Mouse (Mus musculus) left cerebral cortex, adult 8-10 months (tissue): ENCODE measurements at regions not wholly inside any gene's neighbourhood (a gene's known extent, or its start where the extent isn't known, plus 50 kb on each side); places are given as distances from the start of the nearest gene placed in this dataset.
"Not testable (repeated sequence)": the region's sequence is repeated elsewhere in the genome, so short reads cannot be mapped to it uniquely, and the experiment has no call there.

ENCODE experiments used
- DNase-seq, 2 experiments: peaks; one replicate each; pipeline ENCODE4 v3.0.0; 2022; ENCODE audit warnings: low spot score in 2 of 2

DNA sequence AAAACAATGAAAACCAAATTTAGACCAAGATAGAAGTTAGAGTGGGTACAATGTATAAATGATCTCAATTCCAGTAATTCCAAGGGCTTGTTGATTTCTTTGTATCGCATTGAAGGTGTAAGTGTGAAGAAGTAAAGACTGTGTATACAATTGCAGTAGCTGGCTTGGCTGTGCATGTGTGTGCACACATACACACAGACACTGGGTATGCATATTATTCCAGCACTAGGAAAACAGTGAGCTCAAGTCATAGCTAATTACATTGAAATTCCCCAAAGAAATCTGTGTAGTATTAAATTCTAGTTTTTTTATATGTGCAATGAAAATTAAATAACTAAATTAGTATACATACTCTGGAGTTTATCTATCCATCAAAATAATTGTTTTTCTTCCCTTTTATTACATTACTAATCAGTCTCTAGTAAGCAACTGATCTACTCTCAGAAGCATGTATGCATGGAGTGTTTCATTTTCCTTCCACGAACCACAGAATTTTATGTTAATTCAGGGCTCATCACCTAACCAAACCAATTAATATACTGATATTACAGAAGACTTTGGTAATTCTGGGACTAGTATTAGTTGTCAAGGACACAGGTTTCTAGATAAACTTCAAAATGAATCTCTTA lies 56.5 kb downstream of the Gm8797 start:
- no peak for DNase-seq

- no peak for DNase-seq
Measured at GRCm38 (mm10) chr3:5811071-5811590, 60.5 kb downstream of the Gm8797 start.

- not testable (repeated sequence) for DNase-seq
Measured at GRCm38 (mm10) chr3:5820243-5820642, 69.6 kb downstream of the Gm8797 start.

DNA sequence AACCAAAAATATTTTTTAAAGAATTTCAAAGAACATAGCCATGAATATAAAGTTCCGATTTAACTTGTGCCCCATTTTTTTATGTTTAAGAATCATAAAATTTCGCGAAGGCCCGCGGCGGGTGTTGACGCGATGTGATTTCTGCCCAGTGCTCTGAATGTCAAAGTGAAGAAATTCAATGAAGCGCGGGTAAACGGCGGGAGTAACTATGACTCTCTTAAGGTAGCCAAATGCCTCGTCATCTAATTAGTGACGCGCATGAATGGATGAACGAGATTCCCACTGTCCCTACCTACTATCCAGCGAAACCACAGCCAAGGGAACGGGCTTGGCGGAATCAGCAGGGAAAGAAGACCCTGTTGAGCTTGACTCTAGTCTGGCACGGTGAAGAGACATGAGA lies 109.6 kb downstream of the Gm8797 start:
- DNase-seq: peak; percentile 98 to 100

- no peak for DNase-seq
Measured at GRCm38 (mm10) chr3:5870407-5870806, 119.8 kb downstream of the Gm8797 start.

DNA sequence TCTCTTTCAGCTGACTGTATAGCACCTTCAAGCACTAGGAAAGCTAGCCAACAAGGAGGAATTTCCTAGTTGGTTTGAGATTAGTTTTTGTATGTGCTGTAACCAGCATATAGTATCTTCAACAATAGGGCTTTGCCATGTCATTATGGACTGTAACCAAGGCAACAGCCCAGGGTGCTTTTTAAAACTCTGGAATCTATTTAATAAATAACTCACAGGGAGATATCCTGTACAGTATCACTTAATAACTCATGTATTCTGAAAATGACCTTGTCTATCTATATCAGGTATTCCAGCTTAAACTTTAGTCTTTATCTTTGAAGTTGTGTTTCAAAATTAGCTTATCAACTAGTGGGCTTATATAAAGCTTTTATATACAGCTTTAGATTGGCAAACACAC lies 128.5 kb downstream of the Gm8797 start:
- DNase-seq: no peak

DNA sequence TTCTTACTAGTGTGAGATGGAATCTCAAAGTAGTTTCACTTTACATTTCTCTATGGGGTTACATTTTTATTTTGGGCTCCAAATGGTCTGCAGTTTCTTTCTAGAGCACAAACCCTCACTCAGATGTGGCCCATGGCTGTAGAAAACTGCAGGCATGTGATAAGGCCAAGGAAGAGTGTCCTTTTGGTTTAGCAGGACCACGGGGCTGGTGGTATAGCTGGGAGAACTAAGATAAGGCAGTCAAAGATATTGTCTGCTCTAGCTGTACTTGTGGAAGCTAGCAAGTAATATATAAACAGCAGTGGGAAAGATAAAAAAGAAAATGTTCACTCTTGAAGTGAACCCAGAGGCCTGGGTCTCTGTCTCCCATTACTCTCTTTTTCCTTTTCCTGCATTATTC lies 166.9 kb downstream of the Gm8797 start:
- no peak for DNase-seq

DNA sequence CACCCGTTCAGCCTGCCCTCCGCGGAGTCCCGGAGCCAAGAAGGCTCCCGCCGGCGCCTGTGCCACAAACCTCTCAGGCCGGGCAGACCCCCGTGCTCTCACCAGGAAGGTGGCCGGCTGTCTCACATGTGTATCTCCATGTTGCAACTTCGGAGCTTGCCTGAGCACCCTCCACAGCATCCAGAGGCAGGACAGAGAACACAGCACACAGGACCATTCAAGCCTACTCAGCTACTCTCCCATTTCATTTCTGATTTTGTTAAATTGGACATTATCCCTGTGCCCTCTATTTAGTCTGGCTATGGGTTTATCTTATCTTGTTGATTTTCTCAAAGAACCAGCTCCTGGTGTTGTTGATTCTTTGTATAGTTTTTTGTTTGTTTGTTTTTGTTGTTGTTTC lies 199.6 kb downstream of the Gm8797 start:
- not testable (repeated sequence) for DNase-seq

DNA sequence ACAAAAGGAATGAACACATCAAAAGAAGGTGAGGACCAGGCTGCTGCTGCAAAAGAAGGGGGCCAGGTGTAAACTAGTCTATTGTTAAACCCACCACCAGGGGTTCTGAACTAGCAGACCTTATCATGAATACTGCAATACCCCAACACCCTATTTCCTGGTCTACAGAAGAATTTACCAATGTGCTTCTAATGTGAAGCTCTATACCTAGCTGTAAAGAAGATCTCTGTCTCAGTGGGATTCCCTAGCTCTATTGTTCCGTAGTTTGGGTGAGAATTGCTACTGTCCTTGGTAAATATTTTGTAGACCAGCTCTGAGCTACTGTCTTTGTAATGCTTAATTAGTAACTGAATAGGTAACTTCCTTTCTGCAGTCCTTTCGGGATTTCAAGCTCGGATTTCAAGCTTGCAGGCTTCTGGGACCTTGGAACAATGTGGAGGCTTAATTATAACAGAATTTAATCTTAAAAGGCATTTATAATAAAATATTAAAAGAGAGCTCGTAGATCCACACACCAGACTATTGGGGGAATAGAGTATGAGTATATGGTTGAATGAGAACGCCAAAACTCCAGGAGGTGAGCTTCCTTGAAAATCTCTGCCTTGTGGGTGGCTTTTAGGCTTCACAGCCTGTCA lies 238.5 kb downstream of the Gm8797 start:
- not testable (repeated sequence) for DNase-seq

- no peak for DNase-seq
Measured at GRCm38 (mm10) chr3:6004423-6004822, 253.8 kb downstream of the Gm8797 start.

GRCm38 (mm10) chr3:6018749-6019148 lies 268.1 kb downstream of the Gm8797 start:
- no peak for DNase-seq

- DNase-seq: not testable (repeated sequence)
Measured at GRCm38 (mm10) chr3:6041325-6041724, 290.7 kb downstream of the Gm8797 start.

GRCm38 (mm10) chr3:6049472-6050045 lies 299.0 kb downstream of the Gm8797 start:
- DNase-seq: no peak

- DNase-seq: no peak
Measured at GRCm38 (mm10) chr3:6051901-6052300, 301.3 kb downstream of the Gm8797 start.

DNA sequence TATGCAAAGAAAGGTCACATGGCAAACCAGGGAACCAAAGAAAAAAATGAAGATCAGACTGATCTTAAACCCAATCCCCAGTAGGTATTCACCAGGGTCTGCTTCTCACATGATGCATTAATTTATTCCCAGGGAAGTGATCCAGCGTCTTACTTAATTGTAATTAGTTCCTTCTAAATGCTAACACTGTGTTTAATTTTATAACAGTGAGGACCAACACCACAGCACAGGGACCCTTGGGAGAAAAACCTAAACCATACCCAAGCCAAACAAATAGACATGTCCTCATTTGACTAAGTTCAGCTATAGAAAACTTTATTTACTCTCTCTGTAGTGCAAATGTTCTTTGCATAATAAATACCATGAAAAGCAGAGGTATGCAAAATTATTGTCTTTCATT lies 333.2 kb downstream of the Gm8797 start:
- DNase-seq: no peak

- no peak for DNase-seq
Measured at GRCm38 (mm10) chr3:6087267-6087666, 336.7 kb downstream of the Gm8797 start.

DNA sequence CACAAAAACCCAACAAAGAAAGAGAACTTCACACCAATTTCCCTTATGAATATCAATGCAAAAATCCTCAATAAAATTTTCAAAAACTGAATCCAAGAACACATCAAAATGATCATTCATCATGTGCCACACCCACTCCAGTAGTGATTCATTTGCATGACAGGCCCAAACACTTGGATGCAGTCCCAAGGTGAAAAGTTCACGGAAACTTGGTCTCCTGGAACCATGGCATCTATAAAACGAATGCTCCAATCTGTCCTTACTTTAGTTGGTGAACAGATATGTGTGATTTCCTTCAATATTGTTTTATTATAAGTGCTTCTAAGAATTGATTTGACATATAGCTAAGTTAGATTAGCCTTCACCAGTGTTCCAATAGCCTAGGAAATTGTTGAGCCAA lies 343.3 kb downstream of the Gm8797 start:
- no peak for DNase-seq

DNA sequence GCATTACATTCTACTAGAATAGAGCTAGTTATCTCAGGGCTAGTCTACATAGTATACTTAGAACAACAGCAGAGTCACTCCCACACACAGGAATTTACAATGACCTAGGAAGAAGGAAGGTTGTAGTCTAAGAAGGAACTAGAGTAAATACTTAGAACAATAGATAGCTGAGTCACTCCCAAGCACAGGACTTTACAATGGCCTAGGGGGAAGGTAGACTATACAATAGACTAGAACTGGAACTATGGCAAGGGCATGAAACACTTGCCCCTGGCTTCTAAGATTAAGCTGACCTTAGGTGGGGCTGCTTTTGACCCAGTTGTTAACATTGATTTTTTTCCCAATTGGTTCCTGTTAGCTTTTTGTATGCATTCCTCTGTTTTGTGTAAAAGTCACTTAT lies 343.8 kb downstream of the Gm8797 start:
- not testable (repeated sequence) for DNase-seq

GRCm38 (mm10) chr3:6100863-6101262 lies 350.3 kb downstream of the Gm8797 start:
- no peak for DNase-seq

- no peak for DNase-seq
Measured at GRCm38 (mm10) chr3:6102866-6103265, 352.3 kb downstream of the Gm8797 start.

DNA sequence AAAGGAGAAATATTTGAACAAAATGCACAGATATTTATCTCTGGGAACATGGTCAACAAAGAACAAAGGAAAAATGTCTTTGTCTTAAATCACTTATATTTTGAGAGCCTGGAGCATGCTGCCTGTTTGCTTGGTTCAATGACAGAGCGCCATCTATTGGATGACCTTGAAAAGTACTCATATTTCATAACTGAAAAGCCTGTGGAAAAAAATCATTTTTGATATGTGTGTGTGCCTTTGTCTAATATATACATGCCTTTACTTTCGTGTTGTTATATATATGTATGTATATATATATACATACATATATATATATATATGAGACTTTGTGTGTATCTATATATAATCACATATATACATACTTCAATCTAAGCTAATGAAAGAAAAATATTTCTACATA lies 356.1 kb downstream of the Gm8797 start:
- no peak for DNase-seq

DNA sequence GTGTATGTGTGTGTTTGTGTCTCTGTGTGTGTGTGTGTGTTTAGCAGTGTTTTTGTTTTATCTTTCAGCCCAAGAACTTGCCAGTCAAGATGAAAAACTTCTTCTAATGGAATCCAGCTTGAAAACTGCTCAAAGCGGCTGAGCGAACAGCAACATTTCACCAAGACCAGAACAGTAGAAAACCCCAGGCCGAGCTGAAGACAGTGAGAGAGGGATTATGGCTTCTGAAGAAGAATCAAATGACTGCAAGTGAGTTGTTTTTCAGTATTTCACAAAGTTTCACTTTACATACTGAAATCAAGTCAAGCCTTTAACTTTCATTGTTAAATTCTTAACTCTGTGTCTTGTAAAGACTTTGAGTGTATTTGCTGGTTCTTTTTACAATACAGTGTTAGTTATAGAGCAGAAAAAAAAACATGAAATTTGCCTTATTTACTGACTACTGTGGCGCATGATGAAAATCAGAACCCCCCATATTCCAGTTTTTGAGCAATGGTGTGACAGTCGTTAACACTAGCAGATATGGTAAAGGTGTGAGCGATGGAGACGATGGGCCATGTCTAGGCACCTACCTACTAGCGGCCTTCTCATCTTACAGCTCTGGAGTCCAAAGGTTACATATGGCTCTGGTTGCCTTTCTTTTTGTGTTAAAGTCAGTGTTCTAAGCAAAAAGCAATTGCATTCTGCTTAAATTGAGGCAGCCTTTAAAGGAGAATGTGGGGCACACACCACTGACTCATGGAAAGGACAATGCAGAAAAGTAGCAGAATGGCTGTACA lies 357.0 kb downstream of the Gm8797 start:
- DNase-seq: no peak
